Mouse (Mus musculus): Measurements from ENCODE around the gene Hscb. TPM values are rescaled to one million over a fixed set of nuclear protein-coding genes. Genes with fewer than 3 reads are reported as not detected.

Hscb gene
- total RNA-seq, 2 experiments from 2014 or later = 9.2 to 12.2 TPM

DNA sequence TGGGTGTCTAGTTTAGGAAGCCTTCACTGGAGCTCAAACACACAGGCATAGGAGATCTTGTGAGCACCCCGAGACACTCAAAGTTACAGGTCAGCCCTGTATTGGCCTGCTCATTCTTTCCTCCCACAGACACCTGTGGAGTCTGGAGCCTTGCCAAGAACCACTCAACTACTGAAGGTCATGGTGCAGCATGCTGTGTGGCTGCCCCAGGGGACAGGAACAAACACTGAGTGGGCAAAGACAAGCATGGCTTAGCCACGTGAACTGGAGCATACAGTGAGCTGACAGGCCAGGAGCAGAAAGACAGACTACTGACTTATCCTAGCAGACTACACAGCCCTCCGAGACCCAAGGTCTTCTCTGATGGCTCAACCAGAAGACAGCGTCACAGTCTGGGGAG lies 41.9 kb downstream of the Hscb start:
- no peak for DNase-seq (ENCODE audit: low spot score in 2 of 2)
- intact Hi-C loops (cut with DNase I) = no loop called here

GRCm38 (mm10) chr5:110794363-110794762 lies 45.2 kb downstream of the Hscb start:
- intact Hi-C loops (cut with DNase I) = no loop called here
- no peak for DNase-seq (ENCODE audit: low spot score in 2 of 2)

DNA sequence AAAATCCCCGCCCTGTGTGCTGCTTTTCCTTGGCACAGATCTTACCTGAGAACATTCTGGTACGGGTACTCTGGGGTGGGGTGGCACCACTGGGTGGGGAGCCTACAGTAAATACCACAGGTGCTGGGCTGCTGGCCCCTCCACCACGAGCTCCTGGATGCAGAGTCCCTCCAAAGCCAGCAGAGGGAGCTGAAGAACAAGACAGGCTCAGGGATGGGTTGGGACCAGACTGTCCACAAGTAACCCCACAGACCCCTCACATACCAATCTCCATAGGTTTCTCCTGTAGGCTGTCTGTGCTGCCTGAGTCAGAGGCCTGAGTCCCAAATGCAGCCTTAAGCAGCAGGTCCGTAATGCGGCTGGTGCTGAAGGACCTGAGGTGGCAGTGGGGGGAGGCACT lies 50.9 kb downstream of the Hscb start:
- intact Hi-C loops (cut with DNase I) = no loop called here
- DNase-seq (ENCODE audit: low spot score in 2 of 2) = peak in 1 of 2 experiments; percentile 33

- peak; percentile 31 to 52 for DNase-seq (ENCODE audit: low spot score in 2 of 2)
- intact Hi-C loops (cut with DNase I) = no loop called here
Measured at GRCm38 (mm10) chr5:110786081-110786835, 53.3 kb downstream of the Hscb start.

DNA sequence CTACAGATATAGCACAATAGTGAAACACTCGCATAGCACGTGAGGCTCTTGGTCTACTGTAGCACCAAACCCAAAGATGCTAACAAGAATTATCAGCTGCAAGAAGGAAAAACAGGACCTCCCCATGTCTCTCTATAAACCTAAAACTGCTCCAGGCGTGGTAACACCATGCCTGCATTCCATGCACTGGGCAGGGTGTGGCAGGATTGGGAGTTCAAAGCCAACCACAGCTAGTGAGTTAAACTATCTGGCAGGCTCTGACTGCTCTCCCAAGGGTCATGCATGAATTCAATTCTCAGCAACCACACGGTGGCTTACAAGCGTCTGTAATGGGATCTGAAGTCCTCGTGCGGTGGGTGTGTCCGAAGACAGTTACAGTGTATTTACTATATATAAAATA lies 56.4 kb downstream of the Hscb start:
- intact Hi-C loops (cut with DNase I) = no loop called here
- DNase-seq (ENCODE audit: low spot score in 2 of 2) = no peak

- DNase-seq (ENCODE audit: low spot score in 2 of 2) = no peak
- intact Hi-C loops (cut with DNase I) = no loop called here
Measured at GRCm38 (mm10) chr5:110781529-110782238, 57.9 kb downstream of the Hscb start.

GRCm38 (mm10) chr5:110780761-110781528 lies 58.6 kb downstream of the Hscb start:
- intact Hi-C loops (cut with DNase I) = no loop called here
- peak in 1 of 2 experiments; percentile 30 for DNase-seq (ENCODE audit: low spot score in 2 of 2)

GRCm38 (mm10) chr5:110779998-110780760 lies 59.4 kb downstream of the Hscb start, which contains the start of gene Pus1:
Pus1 (minus strand) TSS chr5:110780659.
- DNase-seq (ENCODE audit: low spot score in 2 of 2) = peak; percentile 92 to 94
- intact Hi-C loops (cut with DNase I) = no loop called here

DNA sequence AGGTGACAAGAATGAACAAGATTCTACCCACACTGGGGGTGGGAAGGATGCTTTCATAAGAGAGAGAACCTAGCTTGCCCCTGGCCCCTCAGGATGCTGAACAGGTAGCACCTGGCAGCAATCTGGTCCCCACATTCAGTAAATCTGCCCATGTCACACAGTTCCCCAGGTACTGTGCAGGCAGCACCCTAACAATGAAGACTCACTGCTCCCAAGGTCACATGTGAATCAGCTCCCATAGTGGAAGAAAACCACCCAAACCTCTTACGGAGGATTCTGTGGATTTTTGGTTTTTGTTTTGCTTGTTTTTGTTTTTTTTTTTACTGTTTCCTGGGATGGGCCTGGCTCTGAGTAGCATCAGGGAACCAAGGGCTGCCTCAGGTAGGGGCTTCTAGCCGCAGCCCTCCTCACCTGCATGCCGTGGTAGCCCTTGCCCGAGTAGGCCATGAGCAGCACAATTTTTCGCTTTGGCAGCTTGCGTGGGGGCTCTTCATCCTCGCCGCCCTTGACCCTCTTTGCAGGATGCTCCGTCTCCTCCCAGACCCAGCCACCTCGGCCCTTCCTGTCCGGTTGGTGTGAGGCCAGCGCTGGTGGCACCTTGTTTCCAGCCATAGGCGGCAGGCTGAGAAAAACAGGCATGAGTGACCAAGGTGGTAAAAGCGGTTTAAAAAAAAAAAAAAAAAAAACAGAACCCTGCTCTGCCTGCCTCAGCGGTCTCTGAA lies 60.1 kb downstream of the Hscb start:
- intact Hi-C loops (cut with DNase I) = no loop called here
- no peak for DNase-seq (ENCODE audit: low spot score in 2 of 2)

Other genes with a start within 250 kb of the Hscb start
- gene Noc4l, start 186.4 kb downstream of the Hscb start, total RNA-seq (2021) = 10 to 100 TPM; 26.6 to 26.8 TPM
- gene Ddx51, start 186.3 kb downstream of the Hscb start, total RNA-seq (2021) = 10 to 100 TPM; 23.1 to 26.2 TPM
- 10 to 100 TPM; 84.8 to 89.3 TPM for gene Ep400, start 69.1 kb downstream of the Hscb start, total RNA-seq (2021)
- 10 to 100 TPM; 18.3 to 21.2 TPM for gene Pus1, start 59.1 kb downstream of the Hscb start, total RNA-seq (2021)
- gene Ulk1, start 29.7 kb downstream of the Hscb start, total RNA-seq (2021) = 10 to 100 TPM; 67.6 to 70.6 TPM
- gene Chek2, start 202 bp upstream of the Hscb start, total RNA-seq (2021) = 1 to 10 TPM; 1.4 to 1.6 TPM
- 10 to 100 TPM; 15.0 to 16.9 TPM for gene Ttc28, start 40.0 kb upstream of the Hscb start, total RNA-seq (2021)

Measured in left cerebral cortex, postnatal 14 days (tissue).